Mouse (Mus musculus) heart, adult 11 months (tissue): ENCODE results near the gene Prl2c1.
"Not testable (repeated sequence)": the region's sequence is repeated elsewhere in the genome, so short reads cannot be mapped to it uniquely, and the experiment has no call there.

Experiments
- DNase-seq: peaks from one replicate; pipeline ENCODE4 v3.0.0; 2022

The Prl2c1 gene

DNA sequence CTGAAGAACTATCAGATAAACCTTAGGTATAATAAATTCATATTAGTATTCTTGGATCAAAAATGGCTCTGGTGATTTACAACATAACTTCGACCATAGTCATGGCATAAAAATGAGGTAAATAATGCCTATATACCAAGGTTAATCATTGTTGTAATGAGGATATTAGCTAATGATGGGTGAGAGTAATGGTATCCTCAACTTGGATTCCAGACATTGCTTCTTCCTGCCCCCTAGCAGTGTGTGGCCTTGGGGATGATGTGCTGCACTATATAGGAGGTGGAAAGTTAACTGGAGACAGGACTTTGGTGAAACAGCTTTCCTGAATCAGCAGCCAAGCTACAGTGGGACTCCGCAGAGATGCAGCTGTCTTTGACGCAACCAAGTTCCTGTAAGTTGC lies at the start of gene Prl2c1:
Gene Prl2c1, plus strand, starts transcription at position 301 of the 400 bp plus-strand sequence.
- no peak for DNase-seq

DNA sequence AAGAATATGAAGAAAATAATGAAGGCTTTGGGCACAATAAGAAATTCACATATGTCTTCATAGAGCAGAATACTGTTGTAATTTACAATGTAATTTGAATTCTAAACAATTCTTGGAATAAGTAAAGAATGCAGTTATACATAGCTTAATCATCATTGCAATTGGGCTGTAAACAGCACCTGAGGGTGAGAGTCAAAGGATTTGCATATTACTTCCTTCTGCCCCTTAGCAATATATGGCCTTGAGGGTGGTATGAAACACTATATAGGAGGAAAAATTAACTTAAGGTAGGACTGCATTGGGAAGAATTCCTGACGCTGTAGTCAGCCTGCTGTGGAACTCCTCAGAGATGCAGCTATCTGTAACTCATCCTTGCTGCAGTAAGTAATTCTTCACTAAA lies 47.8 kb upstream of the Prl2c1 start, which contains the start of gene Prl2a1:
Gene Prl2a1, plus strand, starts transcription at position 301 of the 400 bp plus-strand sequence.
- no peak for DNase-seq

DNA sequence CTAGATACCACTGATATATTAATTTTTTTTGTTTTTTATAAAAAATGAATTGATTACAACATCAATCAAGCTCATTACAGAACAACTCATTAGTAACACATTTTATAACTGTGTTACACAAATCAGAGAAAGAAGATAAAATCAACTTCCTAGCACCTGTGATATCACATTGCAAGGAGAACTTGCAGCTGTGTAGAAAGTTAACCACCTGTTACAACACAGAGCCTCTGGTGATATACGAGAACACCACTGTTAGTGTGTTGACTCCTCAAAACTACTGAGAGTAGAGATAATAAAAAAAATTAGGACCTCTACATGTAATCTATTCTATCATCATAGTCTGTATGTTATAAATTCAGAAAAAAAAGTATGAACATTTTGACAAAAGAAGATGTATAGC lies 46.4 kb upstream of the Prl2c1 start:
- DNase-seq: no peak

DNA sequence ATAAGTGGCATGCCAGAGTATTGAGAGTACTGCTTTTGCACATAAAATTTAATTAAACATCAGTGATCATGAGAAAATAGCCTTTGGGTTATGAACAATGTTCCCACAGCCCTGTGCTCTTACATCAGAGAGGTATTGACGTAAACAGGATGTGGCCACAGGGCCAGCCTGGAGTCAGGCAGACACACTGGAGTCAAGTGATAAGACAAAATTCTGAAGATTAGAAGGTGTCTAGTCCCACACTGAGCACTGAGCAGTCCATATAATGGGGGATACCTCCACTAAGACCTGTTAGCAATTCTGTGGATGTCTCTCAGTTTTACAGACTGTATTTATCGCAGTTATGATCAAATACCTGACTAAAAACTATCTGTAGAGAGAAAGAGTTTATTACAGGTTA lies 55.1 kb downstream of the Prl2c1 start:
- not testable (repeated sequence) for DNase-seq
